Mouse (Mus musculus): Measurements from ENCODE around the gene Gm28308. TPM values are rescaled to one million over a fixed set of nuclear protein-coding genes. Genes with fewer than 3 reads are reported as not detected.
A peak's percentile ranks its signal among the peaks of the same experiment; 100 is the strongest.

The Gm28308 gene
- polyA plus RNA-seq, 1 experiment from 2014 or later: not detected

- Histone ChIP-seq H3K9ac (ENCODE audit: low read depth, low read length) (no peak overlapping the region), H3K36me3 (ENCODE audit: control insufficient read depth, insufficient read depth, low read length) (no peaks in the 10 kb centered on the region), H3K4me3 (ENCODE audit: low read length) (no peak overlapping the region), H3K4me1 (ENCODE audit: control insufficient read depth, insufficient read depth, low read depth, low read length) (peaks cover 4% of the 10 kb centered on the region; the same call in 1 of the 2 replicates), H3K27ac (ENCODE audit: low read depth, low read length) (no peak overlapping the region), H3K9me3 (ENCODE audit: control insufficient read depth, low read length) (peaks cover 4% of the 10 kb centered on the region; the same call in 1 of the 2 replicates), H3K27me3 (replicated peaks; ENCODE audit: control insufficient read depth, insufficient read depth, low read length) (peaks cover 84% of the 10 kb centered on the region), H3K4me2 (ENCODE audit: low read length) (no peak overlapping the region)
- 4% methylated on average over 9 of the region's 9 CpGs for WGBS
- no peak for ATAC-seq
These were observed 28.0 kb upstream of the Gm28308 start for GRCm38 (mm10) chr6:52241001-52241621.

DNA sequence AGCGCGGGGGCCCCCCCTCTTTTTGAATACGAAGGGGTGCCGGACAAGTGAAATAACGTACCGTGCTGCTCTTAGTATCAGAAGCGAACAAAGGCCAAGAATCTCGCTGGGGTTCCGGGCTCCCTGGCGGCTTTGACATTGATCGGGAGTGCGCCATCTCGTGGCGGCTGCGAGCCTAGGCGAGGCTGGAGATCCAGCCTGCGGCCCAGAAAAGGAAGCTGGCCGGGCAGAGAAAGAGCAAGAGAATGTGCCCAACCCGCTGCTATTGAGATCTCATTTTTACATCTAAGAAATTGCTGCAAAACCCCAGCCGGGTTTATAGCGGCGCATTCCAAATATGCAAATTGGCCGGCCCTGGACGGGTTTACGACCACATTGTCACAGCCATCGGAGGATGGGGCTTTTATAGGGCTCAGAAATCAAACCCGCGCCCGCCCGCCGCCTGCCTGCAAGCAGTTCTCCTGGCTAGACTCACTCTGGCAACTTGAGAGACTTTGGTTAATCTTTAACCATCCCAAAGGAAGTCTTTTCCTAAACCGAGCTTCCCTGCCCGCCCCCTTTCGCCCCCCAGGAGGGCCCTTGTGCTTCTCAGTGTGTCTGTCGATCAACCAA is 27.4 kb upstream of the Gm28308 start, which contains the start of gene Hoxa10:
Gene Hoxa10, minus strand, starts transcription at position 466 of the 612 bp plus-strand sequence.
- no peak within 1 kb of the TSS for H3K27ac ChIP-seq (ENCODE audit: low read depth, low read length)
- H3K36me3 ChIP-seq (ENCODE audit: control insufficient read depth, insufficient read depth, low read length): no peaks in the 10 kb centered on the region
- peaks cover 4% of the 10 kb centered on the region; the same call in 1 of the 2 replicates for H3K4me1 ChIP-seq (ENCODE audit: control insufficient read depth, insufficient read depth, low read depth, low read length)
- H3K9me3 ChIP-seq (ENCODE audit: control insufficient read depth, low read length): peaks cover 2% of the 10 kb centered on the region; the same call in 1 of the 2 replicates
- H3K9ac ChIP-seq (ENCODE audit: low read depth, low read length): no peak within 1 kb of the TSS
- 1% methylated on average over 35 of the region's 35 CpGs for WGBS
- peaks cover 85% of the 10 kb centered on the region for H3K27me3 ChIP-seq (replicated peaks; ENCODE audit: control insufficient read depth, insufficient read depth, low read length)
- no peak within 1 kb of the TSS; the same call in 1 of the 2 replicates for H3K4me3 ChIP-seq (ENCODE audit: low read length)
- 0 out of 2 replicates have a peak within 1 kb of the TSS, but pooled peaks have one; percentile 6 for H3K4me2 ChIP-seq (ENCODE audit: low read length)
- no peak for ATAC-seq

DNA sequence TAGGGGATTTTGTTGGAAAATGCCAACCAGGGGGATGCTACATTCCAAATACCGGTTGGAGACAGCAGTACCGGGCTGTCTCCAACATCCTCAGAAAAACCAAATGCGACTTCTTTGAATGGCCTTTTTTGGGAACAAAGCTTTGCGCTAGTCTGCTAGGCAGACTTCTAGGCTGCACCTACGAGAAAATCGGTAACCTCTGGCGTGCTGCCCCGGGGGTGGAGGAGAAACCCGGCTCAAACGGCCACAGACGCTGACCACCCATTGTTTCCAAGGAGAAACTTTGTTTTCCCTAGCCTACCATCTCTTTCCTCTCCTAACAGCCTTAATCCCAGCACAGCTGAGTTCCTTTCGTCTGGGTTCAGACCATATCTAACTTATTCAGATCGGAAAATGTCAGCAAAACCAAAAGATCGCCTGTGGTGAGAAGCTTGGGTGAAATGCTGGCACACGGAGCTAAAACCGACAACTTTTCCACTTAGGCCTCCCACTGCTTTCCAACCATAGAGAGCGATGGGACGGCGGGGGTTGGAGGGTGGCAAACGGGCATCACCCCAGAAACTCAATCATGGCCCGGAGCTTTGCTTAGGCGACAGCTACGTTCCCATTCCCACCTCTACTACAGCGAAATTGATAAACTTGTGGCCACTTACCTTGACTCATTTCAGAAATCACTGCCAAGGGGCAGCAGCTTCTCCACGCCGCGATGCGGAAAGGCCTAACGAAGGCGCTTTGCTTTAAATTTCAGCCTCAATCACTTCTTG is 26.7 kb upstream of the Gm28308 start:
- peaks cover 4% of the 10 kb centered on the region; the same call in 1 of the 2 replicates for H3K4me1 ChIP-seq (ENCODE audit: control insufficient read depth, insufficient read depth, low read depth, low read length)
- H3K9me3 ChIP-seq (ENCODE audit: control insufficient read depth, low read length): no peaks in the 10 kb centered on the region
- no peak overlapping the region; the same call in 1 of the 2 replicates for H3K4me3 ChIP-seq (ENCODE audit: low read length)
- peaks cover 86% of the 10 kb centered on the region for H3K27me3 ChIP-seq (replicated peaks; ENCODE audit: control insufficient read depth, insufficient read depth, low read length)
- no peaks in the 10 kb centered on the region for H3K36me3 ChIP-seq (ENCODE audit: control insufficient read depth, insufficient read depth, low read length)
- H3K9ac ChIP-seq (ENCODE audit: low read depth, low read length): no peak overlapping the region
- H3K4me2 ChIP-seq (ENCODE audit: low read length): 0 out of 2 replicates have a peak overlapping the region, but pooled peaks have one; percentile 6
- ATAC-seq: no peak
- H3K27ac ChIP-seq (ENCODE audit: low read depth, low read length): no peak overlapping the region
- 2% methylated on average over 30 of the region's 30 CpGs for WGBS

DNA sequence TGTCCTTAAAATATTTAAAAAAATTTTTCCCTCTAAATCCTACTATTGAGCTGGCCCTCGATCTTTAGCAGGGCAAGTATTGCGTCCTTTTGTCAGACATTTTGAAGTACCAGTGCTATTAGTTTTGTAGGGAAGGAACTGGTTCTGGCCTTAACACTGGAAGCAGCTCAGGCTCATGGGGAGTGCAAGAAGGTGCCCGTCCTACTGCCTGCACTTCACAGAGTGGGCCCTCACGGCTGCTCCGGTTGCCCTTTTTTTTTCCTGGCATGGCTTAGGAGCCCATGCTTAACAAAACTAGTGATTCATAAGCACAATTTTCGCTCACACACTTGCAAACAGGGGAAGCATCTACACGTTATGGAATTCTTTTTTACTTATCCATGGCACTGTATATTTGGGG is 25.8 kb upstream of the Gm28308 start:
- H3K36me3 ChIP-seq (ENCODE audit: control insufficient read depth, insufficient read depth, low read length): no peaks in the 10 kb centered on the region
- no peak overlapping the region for H3K9ac ChIP-seq (ENCODE audit: low read depth, low read length)
- 3% methylated on average over 7 of the region's 7 CpGs for WGBS
- H3K4me3 ChIP-seq (ENCODE audit: low read length): no peak overlapping the region
- no peak overlapping the region for H3K4me2 ChIP-seq (ENCODE audit: low read length)
- no peak for ATAC-seq
- H3K4me1 ChIP-seq (ENCODE audit: control insufficient read depth, insufficient read depth, low read depth, low read length): peaks cover 4% of the 10 kb centered on the region; the same call in 1 of the 2 replicates
- H3K27ac ChIP-seq (ENCODE audit: low read depth, low read length): no peak overlapping the region
- no peaks in the 10 kb centered on the region for H3K9me3 ChIP-seq (ENCODE audit: control insufficient read depth, low read length)
- peaks cover 88% of the 10 kb centered on the region for H3K27me3 ChIP-seq (replicated peaks; ENCODE audit: control insufficient read depth, insufficient read depth, low read length)

- Histone ChIP-seq H3K9ac (ENCODE audit: low read depth, low read length) (no peak overlapping the region), H3K27ac (ENCODE audit: low read depth, low read length) (no peak overlapping the region), H3K36me3 (ENCODE audit: control insufficient read depth, insufficient read depth, low read length) (no peaks in the 10 kb centered on the region), H3K9me3 (ENCODE audit: control insufficient read depth, low read length) (no peaks in the 10 kb centered on the region), H3K4me3 (ENCODE audit: low read length) (no peak overlapping the region), H3K27me3 (replicated peaks; ENCODE audit: control insufficient read depth, insufficient read depth, low read length) (peaks cover 88% of the 10 kb centered on the region), H3K4me1 (ENCODE audit: control insufficient read depth, insufficient read depth, low read depth, low read length) (peaks cover 4% of the 10 kb centered on the region; the same call in 1 of the 2 replicates), H3K4me2 (ENCODE audit: low read length) (no peak overlapping the region)
- WGBS: 4% methylated on average over 7 of the region's 7 CpGs
- ATAC-seq: no peak
These were observed 25.0 kb upstream of the Gm28308 start for GRCm38 (mm10) chr6:52238155-52238545.

GRCm38 (mm10) chr6:52237346-52238154 is 24.4 kb upstream of the Gm28308 start:
- ATAC-seq: no peak
- H3K27me3 ChIP-seq (replicated peaks; ENCODE audit: control insufficient read depth, insufficient read depth, low read length): peaks cover 87% of the 10 kb centered on the region
- H3K36me3 ChIP-seq (ENCODE audit: control insufficient read depth, insufficient read depth, low read length): no peaks in the 10 kb centered on the region
- H3K9me3 ChIP-seq (ENCODE audit: control insufficient read depth, low read length): no peaks in the 10 kb centered on the region
- no peak overlapping the region for H3K4me3 ChIP-seq (ENCODE audit: low read length)
- H3K4me2 ChIP-seq (ENCODE audit: low read length): no peak overlapping the region
- peaks cover 4% of the 10 kb centered on the region; the same call in 1 of the 2 replicates for H3K4me1 ChIP-seq (ENCODE audit: control insufficient read depth, insufficient read depth, low read depth, low read length)
- 7% methylated on average over 10 of the region's 10 CpGs for WGBS
- H3K27ac ChIP-seq (ENCODE audit: low read depth, low read length): no peak overlapping the region
- no peak overlapping the region for H3K9ac ChIP-seq (ENCODE audit: low read depth, low read length)

GRCm38 (mm10) chr6:52236806-52237205 is 23.7 kb upstream of the Gm28308 start:
- WGBS: 8% methylated on average over 3 of the region's 3 CpGs
- Histone ChIP-seq H3K27me3 (replicated peaks; ENCODE audit: control insufficient read depth, insufficient read depth, low read length) (peaks cover 87% of the 10 kb centered on the region), H3K36me3 (ENCODE audit: control insufficient read depth, insufficient read depth, low read length) (no peaks in the 10 kb centered on the region), H3K27ac (ENCODE audit: low read depth, low read length) (no peak overlapping the region), H3K9ac (ENCODE audit: low read depth, low read length) (no peak overlapping the region), H3K4me2 (ENCODE audit: low read length) (no peak overlapping the region), H3K9me3 (ENCODE audit: control insufficient read depth, low read length) (no peaks in the 10 kb centered on the region), H3K4me1 (ENCODE audit: control insufficient read depth, insufficient read depth, low read depth, low read length) (peaks cover 4% of the 10 kb centered on the region; the same call in 1 of the 2 replicates), H3K4me3 (ENCODE audit: low read length) (no peak overlapping the region)
- ATAC-seq: no peak

DNA sequence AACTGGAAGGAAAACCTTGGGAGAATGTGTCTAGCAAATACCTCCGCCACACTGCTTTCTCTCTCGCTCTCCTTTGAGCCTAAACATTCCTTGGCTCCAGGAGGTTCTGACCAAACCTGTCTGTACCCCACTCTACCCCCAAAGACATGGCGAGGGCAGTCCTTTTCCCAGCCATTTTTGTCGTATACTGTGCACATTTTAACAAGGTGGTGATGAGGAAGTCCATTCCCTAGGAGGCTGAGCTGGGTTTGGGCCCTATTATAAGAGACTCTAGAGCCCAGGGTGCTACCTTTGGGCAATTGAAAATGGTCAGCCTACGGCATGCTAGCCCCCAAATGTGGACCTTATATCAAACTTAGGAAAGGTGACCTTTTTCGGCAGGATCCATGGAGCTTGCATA is 22.7 kb upstream of the Gm28308 start:
- no peak overlapping the region for H3K27ac ChIP-seq (ENCODE audit: low read depth, low read length)
- H3K4me2 ChIP-seq (ENCODE audit: low read length): no peak overlapping the region
- ATAC-seq: no peak
- WGBS: 25% methylated on average over 6 of the region's 6 CpGs
- peaks cover 80% of the 10 kb centered on the region for H3K27me3 ChIP-seq (replicated peaks; ENCODE audit: control insufficient read depth, insufficient read depth, low read length)
- peaks cover 4% of the 10 kb centered on the region; the same call in 1 of the 2 replicates for H3K4me1 ChIP-seq (ENCODE audit: control insufficient read depth, insufficient read depth, low read depth, low read length)
- no peak overlapping the region for H3K9ac ChIP-seq (ENCODE audit: low read depth, low read length)
- no peak overlapping the region for H3K4me3 ChIP-seq (ENCODE audit: low read length)
- H3K9me3 ChIP-seq (ENCODE audit: control insufficient read depth, low read length): no peaks in the 10 kb centered on the region
- H3K36me3 ChIP-seq (ENCODE audit: control insufficient read depth, insufficient read depth, low read length): no peaks in the 10 kb centered on the region

Data from hindbrain, embryonic 16.5 days (tissue).